Mouse (Mus musculus) heart, embryonic 11.5 days (tissue): ENCODE data around the gene Slc43a1. TPM values are rescaled to one million over a fixed set of nuclear protein-coding genes. Genes with fewer than 3 reads are reported as not detected.

Experiments
- ATAC-seq: fragments of 200-750 bp; cut with Nextera tagmentation; replicated peaks from 2 replicates; pipeline ENCODE4 v1.8.0; 2017; ENCODE audit warnings: moderate library complexity; ENCODE audit not compliant: insufficient number of reproducible peaks, low FRiP score, low TSS enrichment
- H3K27ac ChIP-seq: fragments of 300-500 bp; sonication (generic); 2 replicates; pipeline ENCODE4 v1.5.1; 2014; ENCODE audit warnings: mild to moderate bottlenecking, low read depth, low read length
- H3K27me3 ChIP-seq: fragments of 300-500 bp; sonication (generic); 2 replicates; pipeline ENCODE4 v1.6.1; 2014; ENCODE audit warnings: mild to moderate bottlenecking, low read length, mixed read lengths; ENCODE audit not compliant: control insufficient read depth, insufficient read depth
- H3K36me3 ChIP-seq: fragments of 300-500 bp; sonication (generic); 2 replicates; pipeline ENCODE4 v1.6.1; 2014; ENCODE audit warnings: mild to moderate bottlenecking, low read length, moderate library complexity, mixed read lengths; ENCODE audit not compliant: control insufficient read depth, insufficient read depth
- H3K4me1 ChIP-seq: fragments of 300-500 bp; sonication (generic); 2 replicates; pipeline ENCODE4 v1.6.1; 2014; ENCODE audit warnings: low read length; ENCODE audit not compliant: control insufficient read depth, insufficient read depth
- H3K4me2 ChIP-seq: fragments of 300-500 bp; sonication (generic); 2 replicates; pipeline ENCODE4 v1.6.1; 2014; ENCODE audit warnings: mild to moderate bottlenecking, moderate library complexity
- H3K4me3 ChIP-seq: fragments of 300-500 bp; sonication (generic); 2 replicates; pipeline ENCODE4 v1.5.1; 2014; ENCODE audit warnings: low read depth, low read length
- H3K9ac ChIP-seq: fragments of 300-500 bp; sonication (generic); 2 replicates; pipeline ENCODE4 v1.6.1; 2014; ENCODE audit warnings: mild to moderate bottlenecking, low read depth, low read length, moderate library complexity
- H3K9me3 ChIP-seq: fragments of 300-500 bp; sonication (generic); replicated peaks from 2 replicates; pipeline ENCODE4 v1.6.1; 2016; ENCODE audit warnings: low read length; ENCODE audit not compliant: control insufficient read depth
- WGBS: fragments of 180-500 bp; shearing (Covaris S2); extraction: QIAGEN DNeasy Blood & Tissue Kit; methylation state at CpG from one replicate; pipeline ENCODE4 v1.1.7; 2014; ENCODE audit not compliant: insufficient replicate concordance; 5-methylcytosine and 5-hydroxymethylcytosine counted together
- polyA plus RNA-seq: library from polyadenylated mRNA; unstranded; fragments of >200 nt; fragmentation: Nextera tagmentation; extraction: Ambion mirVana; gene quantifications from 2 replicates; pipeline ENCODE4 v1.2.1, GENCODE M21; 2014

Slc43a1 gene
- polyA plus RNA-seq, 1 experiment from 2014 or later: 41.4 TPM

GRCm38 (mm10) chr2:84837817-84838592 is 645 bp upstream of the Slc43a1 start:
- H3K9me3 ChIP-seq: no peaks in the 10 kb centered on the region
- no peaks in the 10 kb centered on the region for H3K36me3 ChIP-seq
- H3K9ac ChIP-seq: no peak overlapping the region
- ATAC-seq: no peak
- H3K4me3 ChIP-seq: no peak overlapping the region
- peaks cover 22% of the 10 kb centered on the region for H3K4me1 ChIP-seq
- peaks cover 7% of the 10 kb centered on the region; the same call in 1 of the 2 replicates for H3K27me3 ChIP-seq
- peak overlapping the region; percentile 93 for H3K4me2 ChIP-seq
- H3K27ac ChIP-seq: no peak overlapping the region
- 36% methylated on average over 9 of the region's 9 CpGs for WGBS

GRCm38 (mm10) chr2:84838993-84839980 is 637 bp downstream of the Slc43a1 start:
- Histone ChIP-seq H3K9me3 (no peaks in the 10 kb centered on the region), H3K9ac (peak overlapping the region; percentile 97), H3K4me1 (peaks cover 31% of the 10 kb centered on the region), H3K27me3 (peaks cover 7% of the 10 kb centered on the region; the same call in 1 of the 2 replicates), H3K36me3 (no peaks in the 10 kb centered on the region; the same call in 1 of the 2 replicates), H3K4me3 (peak overlapping the region; percentile 81), H3K27ac (peak overlapping the region; percentile 98), H3K4me2 (peak overlapping the region; percentile 93)
- WGBS: under 1% methylated on average over 47 of the region's 47 CpGs
- 0 out of 2 replicates have a peak, but pooled peaks have one; percentile 37 for ATAC-seq

DNA sequence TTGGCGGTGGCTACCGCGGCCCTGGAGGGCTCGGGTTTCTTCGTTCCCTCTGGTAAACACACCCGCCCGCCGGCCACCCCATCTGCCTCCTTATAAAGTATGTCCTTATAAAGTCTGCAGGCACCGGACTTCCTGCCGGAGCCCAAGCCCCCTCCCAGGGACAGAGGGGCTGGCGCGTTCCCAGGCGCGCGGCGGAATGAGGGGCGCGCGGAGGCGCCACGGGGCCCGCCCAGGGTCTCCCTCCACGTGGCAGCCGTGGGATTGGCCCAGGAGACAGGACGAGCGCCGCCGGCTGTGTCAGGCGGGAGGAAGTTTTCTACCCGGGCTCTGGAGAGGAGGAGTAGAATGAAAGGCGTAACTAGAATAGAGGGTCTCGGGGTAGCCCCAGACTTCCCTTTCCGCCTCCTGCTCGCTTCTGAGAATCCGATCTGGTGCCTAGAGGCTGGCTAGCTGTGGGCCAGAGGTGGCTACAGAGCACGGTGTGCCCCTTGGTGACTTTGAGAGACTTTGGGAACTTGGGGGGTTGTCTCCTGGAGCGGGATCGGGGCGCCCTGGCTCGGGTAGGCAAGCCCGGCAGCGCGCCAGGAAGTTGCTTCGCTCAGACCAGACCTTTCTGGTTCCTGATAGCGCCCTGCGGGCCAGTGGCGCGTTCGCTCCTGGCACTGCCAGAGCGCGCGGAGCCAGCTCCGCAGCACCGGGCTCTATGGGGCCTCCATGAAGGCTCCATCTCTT is 1.5 kb downstream of the Slc43a1 start:
- H3K27me3 ChIP-seq: peaks cover 7% of the 10 kb centered on the region; the same call in 1 of the 2 replicates
- ATAC-seq: peak; percentile 85
- H3K36me3 ChIP-seq: no peaks in the 10 kb centered on the region; the same call in 1 of the 2 replicates
- peak overlapping the region; percentile 98 for H3K27ac ChIP-seq
- H3K4me3 ChIP-seq: peak overlapping the region; percentile 81
- peaks cover 35% of the 10 kb centered on the region for H3K4me1 ChIP-seq
- no peaks in the 10 kb centered on the region for H3K9me3 ChIP-seq
- peak overlapping the region; percentile 97 for H3K9ac ChIP-seq
- WGBS: 0% methylated on average over 54 of the region's 54 CpGs
- peak overlapping the region; percentile 93 for H3K4me2 ChIP-seq

DNA sequence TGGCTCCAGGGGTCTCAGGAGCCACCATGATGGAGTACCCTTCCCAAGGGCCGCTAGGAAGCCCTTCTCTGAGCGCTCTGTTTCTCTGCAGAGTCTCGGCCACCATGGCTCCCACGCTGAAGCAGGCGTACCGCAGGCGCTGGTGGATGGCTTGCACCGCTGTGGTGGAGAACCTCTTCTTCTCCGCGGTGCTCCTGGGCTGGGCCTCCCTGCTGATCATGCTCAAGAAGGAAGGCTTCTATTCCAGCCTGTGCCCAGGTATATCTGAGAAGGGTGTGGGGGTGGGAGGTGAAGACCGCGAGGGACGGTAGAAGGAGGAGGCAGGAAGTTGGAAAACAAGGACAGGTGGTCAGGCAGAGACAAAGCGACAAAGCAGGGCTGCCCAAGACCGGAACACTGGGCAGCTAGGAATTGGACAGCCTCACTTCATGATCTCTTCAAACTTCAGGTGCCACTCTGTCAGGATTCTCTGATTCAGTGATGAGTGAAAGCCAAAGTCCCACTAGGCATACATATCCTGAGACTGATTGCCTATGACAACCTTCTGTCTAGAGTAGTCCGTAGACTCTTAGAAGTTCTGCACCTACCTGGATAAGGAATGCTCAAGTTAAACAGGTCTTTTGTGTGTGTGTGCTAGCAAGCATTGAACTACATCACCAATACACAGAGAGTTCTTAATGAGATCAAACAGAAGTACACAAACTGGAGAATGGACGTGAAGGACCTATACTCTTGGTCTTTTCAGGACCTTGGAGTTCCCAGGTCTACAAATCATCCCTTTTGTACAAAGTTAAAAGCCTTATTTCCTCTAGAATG is 2.3 kb downstream of the Slc43a1 start:
- peak overlapping the region; percentile 81 for H3K4me3 ChIP-seq
- H3K27me3 ChIP-seq: peaks cover 7% of the 10 kb centered on the region; the same call in 1 of the 2 replicates
- peak overlapping the region; percentile 97 for H3K9ac ChIP-seq
- H3K4me2 ChIP-seq: peak overlapping the region; percentile 93
- H3K9me3 ChIP-seq: no peaks in the 10 kb centered on the region
- peaks cover 2% of the 10 kb centered on the region for H3K36me3 ChIP-seq
- WGBS: 6% methylated on average over 17 of the region's 17 CpGs
- ATAC-seq: peak; percentile 11; the same call in 1 of the 2 replicates
- peak overlapping the region; percentile 98 for H3K27ac ChIP-seq
- H3K4me1 ChIP-seq: peaks cover 42% of the 10 kb centered on the region

DNA sequence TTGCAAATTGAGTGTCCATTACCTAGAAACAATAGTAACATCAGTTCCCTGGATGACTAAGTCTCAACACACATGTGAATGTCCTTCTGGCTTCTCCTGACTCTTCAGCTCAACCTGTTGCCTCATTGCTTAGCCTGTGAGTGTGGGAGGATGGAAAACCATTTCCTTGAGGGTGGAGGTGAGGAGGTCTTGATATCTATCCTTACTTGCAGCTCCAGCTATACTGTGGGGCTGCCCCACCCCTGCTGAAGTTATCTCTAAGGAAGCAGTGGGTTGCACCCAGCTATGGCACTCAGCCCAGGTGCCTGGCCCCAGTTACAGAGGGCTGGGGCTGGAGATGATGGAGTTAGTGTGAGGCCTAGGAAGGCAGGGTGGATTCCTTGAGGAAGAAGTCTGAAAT is 3.3 kb downstream of the Slc43a1 start:
- peaks cover 42% of the 10 kb centered on the region for H3K4me1 ChIP-seq
- peak overlapping the region; percentile 81 for H3K4me3 ChIP-seq
- peak overlapping the region; percentile 72 for H3K27ac ChIP-seq
- peak overlapping the region; percentile 93 for H3K4me2 ChIP-seq
- H3K27me3 ChIP-seq: peaks cover 7% of the 10 kb centered on the region; the same call in 1 of the 2 replicates
- no peaks in the 10 kb centered on the region for H3K9me3 ChIP-seq
- ATAC-seq: peak; percentile 78
- H3K36me3 ChIP-seq: peaks cover 2% of the 10 kb centered on the region
- H3K9ac ChIP-seq: peak overlapping the region; percentile 97

DNA sequence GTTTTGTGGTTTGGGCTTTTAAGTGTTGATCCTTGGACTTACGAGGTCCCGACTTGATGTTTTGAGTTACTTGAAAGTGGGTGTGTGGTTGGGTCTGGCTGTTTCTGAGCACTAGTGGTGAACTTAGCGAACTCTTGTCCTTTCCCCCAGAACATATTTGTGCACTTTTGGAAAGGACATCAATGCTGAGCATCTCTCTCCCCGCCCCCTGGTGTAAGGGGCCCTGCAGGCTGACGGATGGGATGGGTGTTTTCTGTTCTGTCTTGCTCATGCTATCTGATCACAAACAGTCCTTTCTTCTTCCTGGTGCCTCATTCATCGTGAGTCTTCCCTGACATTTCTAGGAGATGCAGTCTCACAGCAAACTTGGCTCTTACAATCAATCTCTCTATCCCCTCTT is 5.0 kb downstream of the Slc43a1 start:
- H3K4me3 ChIP-seq: no peak overlapping the region; the same call in 1 of the 2 replicates
- 67% methylated on average over 6 of the region's 6 CpGs for WGBS
- H3K9ac ChIP-seq: 0 out of 2 replicates have a peak overlapping the region, but pooled peaks have one; percentile 10
- H3K4me1 ChIP-seq: peaks cover 39% of the 10 kb centered on the region
- H3K27ac ChIP-seq: no peak overlapping the region
- ATAC-seq: no peak
- H3K27me3 ChIP-seq: no peaks in the 10 kb centered on the region
- H3K9me3 ChIP-seq: no peaks in the 10 kb centered on the region
- H3K36me3 ChIP-seq: peaks cover 2% of the 10 kb centered on the region
- H3K4me2 ChIP-seq: peak overlapping the region; percentile 52

GRCm38 (mm10) chr2:84845226-84845625 is 6.6 kb downstream of the Slc43a1 start:
- Histone ChIP-seq H3K36me3 (peaks cover 9% of the 10 kb centered on the region), H3K9me3 (no peaks in the 10 kb centered on the region), H3K4me3 (no peak overlapping the region), H3K27me3 (no peaks in the 10 kb centered on the region), H3K27ac (no peak overlapping the region), H3K9ac (no peak overlapping the region), H3K4me2 (no peak overlapping the region), H3K4me1 (peaks cover 39% of the 10 kb centered on the region)
- ATAC-seq: no peak
- 45% methylated on average over 1 of the region's 1 CpGs for WGBS
